Mouse (Mus musculus) embryo, embryonic 10 days (tissue): ENCODE data around the gene Nprl3.

Experiments used
- DNase-seq: peaks from one replicate; pipeline ENCODE4 v3.0.0-alpha.2; 2015; ENCODE audit warnings: low spot score

The Nprl3 gene

GRCm38 (mm10) chr11:32245614-32246013, 21.9 kb downstream of the Nprl3 start:
- peak; percentile 34 for DNase-seq

DNA sequence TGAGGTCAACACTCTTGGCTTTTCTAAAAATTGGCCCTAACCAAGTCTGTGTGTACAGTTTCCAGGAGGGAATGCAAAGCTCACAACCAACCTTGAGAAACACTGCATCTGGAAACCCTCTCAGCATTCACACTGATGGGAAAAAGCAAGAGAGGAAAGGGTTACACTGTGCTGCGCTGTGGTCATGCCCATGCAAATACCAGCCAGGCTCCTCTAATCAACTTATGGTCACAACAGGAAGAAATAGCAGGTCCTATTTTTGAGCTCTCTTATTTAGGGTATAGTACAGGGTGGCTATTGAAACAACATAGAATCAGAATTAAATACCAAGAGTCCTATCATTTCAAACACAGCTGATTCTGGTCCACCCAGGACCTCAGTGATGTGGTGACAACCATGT, 22.9 kb downstream of the Nprl3 start:
- DNase-seq: no peak

- no peak for DNase-seq
Measured at GRCm38 (mm10) chr11:32244064-32244463, 23.4 kb downstream of the Nprl3 start.

DNA sequence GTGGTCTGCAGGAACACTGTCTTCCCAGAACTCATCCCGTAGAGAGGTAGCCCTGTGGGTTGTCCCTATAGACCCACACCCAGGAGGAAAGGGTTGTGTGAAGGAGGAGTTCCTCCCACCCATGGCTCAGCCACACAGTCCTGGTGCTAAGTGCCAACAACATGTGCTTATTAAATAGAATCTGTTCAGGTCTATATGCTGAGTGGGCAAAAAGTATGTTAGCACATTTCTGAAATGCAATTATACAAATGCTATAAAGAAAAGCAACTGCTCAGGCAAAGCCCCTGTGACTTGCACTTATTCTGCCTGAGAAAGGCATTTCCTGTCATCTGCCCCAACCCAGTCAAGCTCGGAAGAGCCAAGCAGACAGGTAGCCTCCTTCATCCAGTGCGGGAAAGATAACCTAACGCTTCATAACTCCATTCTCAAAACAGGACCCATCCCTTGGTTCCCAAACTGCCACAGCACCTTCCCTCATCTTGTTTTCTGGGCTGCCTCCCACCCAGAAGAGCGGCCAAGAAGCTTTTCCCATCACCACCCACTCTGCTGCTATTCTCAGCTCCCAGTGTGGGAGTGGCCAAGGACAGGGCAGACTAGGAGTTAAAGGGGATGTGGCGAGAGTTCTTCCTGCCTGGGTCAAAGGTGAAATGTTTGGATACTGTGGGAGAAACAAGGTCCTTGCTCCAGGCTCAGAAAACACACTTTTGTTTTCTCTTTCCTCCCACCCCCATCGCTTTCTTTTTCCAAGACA, 24.1 kb downstream of the Nprl3 start:
- no peak for DNase-seq

DNA sequence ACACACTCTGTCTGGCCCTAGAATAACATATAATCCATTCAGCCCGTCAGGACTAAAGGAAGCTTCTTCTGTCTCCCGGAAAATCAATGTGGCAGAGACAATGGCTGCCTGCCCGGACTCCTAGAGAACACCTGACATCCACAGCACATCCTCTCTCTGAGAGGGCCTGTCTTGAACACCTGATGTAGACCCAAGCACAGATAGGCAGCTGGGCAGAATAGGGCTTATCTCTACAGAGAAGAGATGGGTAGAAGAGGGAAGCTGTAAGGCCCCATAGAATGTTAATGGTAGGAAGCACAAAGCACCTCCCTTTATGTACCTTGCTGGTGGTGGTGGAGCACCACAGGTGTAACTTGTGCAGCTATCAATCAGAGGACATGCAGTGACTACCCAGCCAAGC, 25.3 kb downstream of the Nprl3 start:
- no peak for DNase-seq

DNA sequence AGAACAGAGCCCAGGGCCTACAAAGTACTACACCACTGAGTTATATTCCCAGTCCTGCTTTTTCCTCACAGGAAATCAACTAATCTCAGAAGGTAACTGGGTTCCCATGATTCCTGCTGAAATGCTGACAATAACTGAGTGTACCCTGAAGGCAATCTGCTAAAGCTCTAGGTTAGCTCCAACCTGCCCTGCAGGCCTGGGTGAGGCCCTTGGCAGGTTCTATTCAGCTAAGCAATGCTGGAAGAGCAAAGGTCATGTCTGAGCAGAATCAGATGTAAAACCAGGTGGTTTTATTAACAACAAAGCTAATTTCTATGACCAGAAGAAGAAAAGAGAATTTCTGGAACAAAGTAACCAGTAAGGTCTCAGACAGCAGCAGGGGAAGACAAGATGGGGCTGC, 26.1 kb downstream of the Nprl3 start:
- no peak for DNase-seq

GRCm38 (mm10) chr11:32238093-32238860, 29.2 kb downstream of the Nprl3 start:
- peak; percentile 74 for DNase-seq

GRCm38 (mm10) chr11:32237411-32237795, 30.1 kb downstream of the Nprl3 start:
- no peak for DNase-seq

- peak; percentile 54 for DNase-seq
Measured at GRCm38 (mm10) chr11:32236712-32237410, 30.6 kb downstream of the Nprl3 start.

- no peak for DNase-seq
Measured at GRCm38 (mm10) chr11:32236132-32236531, 31.4 kb downstream of the Nprl3 start.

DNA sequence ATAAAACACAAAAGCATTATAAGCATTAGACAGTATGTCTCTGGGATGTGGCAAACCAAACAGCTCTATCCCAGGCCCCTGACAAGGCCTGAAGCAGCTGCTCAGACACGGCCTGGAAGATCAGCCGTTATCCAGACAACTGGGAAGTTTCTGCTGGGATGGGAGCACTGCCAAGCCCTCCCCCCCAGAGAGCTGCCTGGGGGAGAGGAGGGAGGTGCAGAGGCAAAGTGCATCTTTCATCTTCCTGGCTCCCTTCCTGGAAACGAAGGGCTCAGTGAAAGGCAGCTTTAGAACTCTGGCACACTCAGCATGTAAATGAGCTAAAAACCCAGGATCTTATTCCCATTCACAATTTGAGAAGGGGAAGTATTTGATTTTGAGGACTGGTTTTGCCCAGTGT, 31.9 kb downstream of the Nprl3 start:
- no peak for DNase-seq

GRCm38 (mm10) chr11:32234816-32235485, 32.6 kb downstream of the Nprl3 start:
- no peak for DNase-seq

DNA sequence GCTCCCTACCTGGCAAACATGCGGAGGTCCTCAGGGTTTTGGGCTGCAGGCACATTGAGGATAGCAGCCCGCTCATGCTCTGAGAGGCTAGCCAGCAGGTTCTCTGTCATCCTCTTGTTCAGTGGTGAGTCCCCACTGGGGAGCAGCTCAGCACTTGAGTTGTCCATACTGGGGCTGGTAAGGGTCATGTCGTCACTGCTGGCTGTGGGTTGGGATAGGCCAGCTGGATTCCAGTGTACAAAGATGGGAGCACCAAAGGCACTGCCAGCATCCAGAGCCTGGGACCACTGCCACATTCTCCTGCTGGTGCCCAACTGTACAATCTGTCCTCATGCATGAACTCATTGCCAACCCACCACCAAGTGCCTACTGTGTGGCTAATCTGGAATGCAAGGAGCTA, 33.6 kb downstream of the Nprl3 start:
- DNase-seq: no peak

- DNase-seq: peak; percentile 11
Measured at GRCm38 (mm10) chr11:32232848-32233247, 34.7 kb downstream of the Nprl3 start.

- DNase-seq: no peak
Measured at GRCm38 (mm10) chr11:32231125-32231524, 36.4 kb downstream of the Nprl3 start.

GRCm38 (mm10) chr11:32230220-32230619, 37.3 kb downstream of the Nprl3 start:
- no peak for DNase-seq

DNA sequence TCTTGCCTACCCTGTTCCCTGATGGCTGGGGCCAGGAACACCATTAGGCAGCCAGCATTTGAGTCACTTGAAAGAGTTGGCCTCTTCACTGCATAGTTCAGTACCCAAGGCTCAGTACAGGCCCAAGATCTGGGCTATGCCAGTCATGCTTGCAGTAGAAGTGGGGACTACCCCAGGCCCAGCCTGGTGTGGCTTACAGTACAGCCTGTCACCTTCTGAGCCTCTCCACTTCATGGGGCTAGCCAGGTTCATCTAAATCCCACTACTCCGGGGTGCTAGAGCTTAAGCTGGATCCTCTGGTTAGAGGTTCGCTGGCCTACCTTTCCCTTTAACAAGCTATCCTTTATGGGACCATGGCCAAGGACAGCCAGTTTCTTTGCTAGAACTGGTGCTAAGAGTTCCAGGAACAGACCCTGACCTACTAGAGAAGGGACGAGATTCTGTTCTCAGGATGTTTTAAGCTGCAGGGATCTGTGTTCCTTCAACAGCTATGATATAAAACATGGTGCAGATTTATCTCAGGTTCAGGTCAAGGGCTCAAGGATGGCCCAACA, 39.1 kb downstream of the Nprl3 start:
- no peak for DNase-seq

GRCm38 (mm10) chr11:32227555-32227954, 40.0 kb downstream of the Nprl3 start:
- DNase-seq: no peak

DNA sequence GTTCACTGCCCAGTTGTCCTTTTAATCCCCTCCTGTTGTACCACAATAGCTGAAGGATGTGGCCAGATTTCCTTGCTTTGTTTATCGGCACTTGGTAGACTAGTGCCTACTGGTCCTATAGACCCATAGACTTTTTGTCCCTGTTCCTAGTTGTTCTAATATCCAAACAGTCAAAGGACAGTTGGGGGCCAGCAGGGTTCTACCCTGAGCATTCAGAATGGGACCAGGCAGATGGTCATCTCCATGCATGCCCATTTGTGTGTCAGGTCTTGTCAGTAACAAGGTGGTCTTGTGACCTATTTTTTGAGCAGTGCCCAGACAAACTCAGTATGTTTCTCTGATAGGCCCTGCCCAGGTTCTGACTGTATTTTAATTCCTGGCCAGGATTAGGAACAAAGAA, 40.5 kb downstream of the Nprl3 start:
- no peak for DNase-seq

- DNase-seq: peak; percentile 93
Measured at GRCm38 (mm10) chr11:32226124-32226871, 41.2 kb downstream of the Nprl3 start, which contains the start of gene Mpg. TSS of gene Mpg (plus strand) at chr11:32226505.
